Mouse (Mus musculus): ENCODE data around the gene Layn. TPM values are rescaled to one million over a fixed set of nuclear protein-coding genes. Genes with fewer than 3 reads are reported as not detected.

Gene Layn
- polyA plus RNA-seq, 1 experiment from 2014 or later, result 2.1 TPM

GRCm38 (mm10) chr9:51052180-51052579 is 24.7 kb downstream of the Layn start:
- Histone ChIP-seq H3K36me3 (ENCODE audit: control insufficient read depth, insufficient read depth, low read length) (no peaks in the 10 kb centered on the region), H3K4me1 (ENCODE audit: control insufficient read depth, insufficient read depth, low read length) (no peaks in the 10 kb centered on the region), H3K4me2 (ENCODE audit: low read length) (no peak overlapping the region), H3K27ac (ENCODE audit: low read depth, low read length) (no peak overlapping the region), H3K9me3 (replicated peaks; ENCODE audit: control insufficient read depth, low read length) (no peaks in the 10 kb centered on the region), H3K4me3 (ENCODE audit: low read depth, low read length) (no peak overlapping the region), H3K9ac (ENCODE audit: low read length) (no peak overlapping the region), H3K27me3 (replicated peaks; ENCODE audit: control insufficient read depth, insufficient read depth, low read length) (no peaks in the 10 kb centered on the region)
- WGBS, result 77% methylated on average over 3 of the region's 3 CpGs
- peak; percentile 36 for DNase-seq (ENCODE audit: low spot score)
- no peak for ATAC-seq

- Histone ChIP-seq H3K9ac (ENCODE audit: low read length) (no peak overlapping the region), H3K9me3 (replicated peaks; ENCODE audit: control insufficient read depth, low read length) (no peaks in the 10 kb centered on the region), H3K4me1 (ENCODE audit: control insufficient read depth, insufficient read depth, low read length) (no peaks in the 10 kb centered on the region), H3K27ac (ENCODE audit: low read depth, low read length) (no peak overlapping the region), H3K27me3 (replicated peaks; ENCODE audit: control insufficient read depth, insufficient read depth, low read length) (no peaks in the 10 kb centered on the region), H3K4me2 (ENCODE audit: low read length) (no peak overlapping the region), H3K36me3 (ENCODE audit: control insufficient read depth, insufficient read depth, low read length) (no peaks in the 10 kb centered on the region), H3K4me3 (ENCODE audit: low read depth, low read length) (no peak overlapping the region)
- ATAC-seq, result no peak
- WGBS, result 84% methylated on average over 6 of the region's 6 CpGs
- no peak for DNase-seq (ENCODE audit: low spot score)
Measured at GRCm38 (mm10) chr9:51042136-51042535, 34.8 kb downstream of the Layn start.

- H3K4me1 ChIP-seq (ENCODE audit: control insufficient read depth, insufficient read depth, low read length), result no peaks in the 10 kb centered on the region
- 89% methylated on average over 7 of the region's 7 CpGs for WGBS
- H3K4me3 ChIP-seq (ENCODE audit: low read depth, low read length), result no peak overlapping the region
- no peaks in the 10 kb centered on the region for H3K36me3 ChIP-seq (ENCODE audit: control insufficient read depth, insufficient read depth, low read length)
- H3K27ac ChIP-seq (ENCODE audit: low read depth, low read length), result no peak overlapping the region
- H3K4me2 ChIP-seq (ENCODE audit: low read length), result no peak overlapping the region
- ATAC-seq (no peak), DNase-seq (ENCODE audit: low spot score) (no peak)
- no peaks in the 10 kb centered on the region for H3K9me3 ChIP-seq (replicated peaks; ENCODE audit: control insufficient read depth, low read length)
- no peak overlapping the region for H3K9ac ChIP-seq (ENCODE audit: low read length)
- no peaks in the 10 kb centered on the region for H3K27me3 ChIP-seq (replicated peaks; ENCODE audit: control insufficient read depth, insufficient read depth, low read length)
Measured at GRCm38 (mm10) chr9:51041491-51041980, 35.4 kb downstream of the Layn start.

GRCm38 (mm10) chr9:51032785-51033529 is 43.9 kb downstream of the Layn start:
- ATAC-seq (no peak), DNase-seq (ENCODE audit: low spot score) (no peak)
- H3K9ac ChIP-seq (ENCODE audit: low read length), result no peak overlapping the region
- H3K27ac ChIP-seq (ENCODE audit: low read depth, low read length), result no peak overlapping the region
- no peak overlapping the region for H3K4me2 ChIP-seq (ENCODE audit: low read length)
- H3K4me3 ChIP-seq (ENCODE audit: low read depth, low read length), result no peak overlapping the region
- H3K9me3 ChIP-seq (replicated peaks; ENCODE audit: control insufficient read depth, low read length), result no peaks in the 10 kb centered on the region
- 84% methylated on average over 3 of the region's 3 CpGs for WGBS
- H3K36me3 ChIP-seq (ENCODE audit: control insufficient read depth, insufficient read depth, low read length), result no peaks in the 10 kb centered on the region
- no peaks in the 10 kb centered on the region for H3K27me3 ChIP-seq (replicated peaks; ENCODE audit: control insufficient read depth, insufficient read depth, low read length)
- no peaks in the 10 kb centered on the region for H3K4me1 ChIP-seq (ENCODE audit: control insufficient read depth, insufficient read depth, low read length)

GRCm38 (mm10) chr9:51032291-51032690 is 44.6 kb downstream of the Layn start:
- Histone ChIP-seq H3K4me1 (ENCODE audit: control insufficient read depth, insufficient read depth, low read length) (no peaks in the 10 kb centered on the region), H3K9ac (ENCODE audit: low read length) (no peak overlapping the region), H3K9me3 (replicated peaks; ENCODE audit: control insufficient read depth, low read length) (no peaks in the 10 kb centered on the region), H3K36me3 (ENCODE audit: control insufficient read depth, insufficient read depth, low read length) (no peaks in the 10 kb centered on the region), H3K27me3 (replicated peaks; ENCODE audit: control insufficient read depth, insufficient read depth, low read length) (no peaks in the 10 kb centered on the region), H3K4me2 (ENCODE audit: low read length) (no peak overlapping the region), H3K4me3 (ENCODE audit: low read depth, low read length) (no peak overlapping the region), H3K27ac (ENCODE audit: low read depth, low read length) (no peak overlapping the region)
- WGBS, result 73% methylated on average over 8 of the region's 8 CpGs
- no peak for DNase-seq (ENCODE audit: low spot score)
- no peak for ATAC-seq

GRCm38 (mm10) chr9:51031603-51032002 is 45.3 kb downstream of the Layn start:
- H3K4me1 ChIP-seq (ENCODE audit: control insufficient read depth, insufficient read depth, low read length), result no peaks in the 10 kb centered on the region
- ATAC-seq (no peak), DNase-seq (ENCODE audit: low spot score) (no peak)
- H3K27me3 ChIP-seq (replicated peaks; ENCODE audit: control insufficient read depth, insufficient read depth, low read length), result no peaks in the 10 kb centered on the region
- no peak overlapping the region for H3K9ac ChIP-seq (ENCODE audit: low read length)
- whole genome bisulfite sequencing, result 77% methylated on average over 6 of the region's 6 CpGs
- H3K4me3 ChIP-seq (ENCODE audit: low read depth, low read length), result no peak overlapping the region
- H3K36me3 ChIP-seq (ENCODE audit: control insufficient read depth, insufficient read depth, low read length), result no peaks in the 10 kb centered on the region
- H3K9me3 ChIP-seq (replicated peaks; ENCODE audit: control insufficient read depth, low read length), result no peaks in the 10 kb centered on the region
- H3K27ac ChIP-seq (ENCODE audit: low read depth, low read length), result no peak overlapping the region
- H3K4me2 ChIP-seq (ENCODE audit: low read length), result no peak overlapping the region

GRCm38 (mm10) chr9:51030147-51030546 is 46.7 kb downstream of the Layn start:
- DNase-seq (ENCODE audit: low spot score) (no peak), ATAC-seq (no peak)
- 78% methylated on average over 1 of the region's 1 CpGs for whole genome bisulfite sequencing
- Histone ChIP-seq H3K36me3 (ENCODE audit: control insufficient read depth, insufficient read depth, low read length) (no peaks in the 10 kb centered on the region), H3K27ac (ENCODE audit: low read depth, low read length) (no peak overlapping the region), H3K27me3 (replicated peaks; ENCODE audit: control insufficient read depth, insufficient read depth, low read length) (no peaks in the 10 kb centered on the region), H3K9me3 (replicated peaks; ENCODE audit: control insufficient read depth, low read length) (no peaks in the 10 kb centered on the region), H3K4me1 (ENCODE audit: control insufficient read depth, insufficient read depth, low read length) (no peaks in the 10 kb centered on the region), H3K4me3 (ENCODE audit: low read depth, low read length) (no peak overlapping the region), H3K9ac (ENCODE audit: low read length) (no peak overlapping the region), H3K4me2 (ENCODE audit: low read length) (no peak overlapping the region)

- Histone ChIP-seq H3K4me2 (ENCODE audit: low read length) (no peak overlapping the region), H3K27me3 (replicated peaks; ENCODE audit: control insufficient read depth, insufficient read depth, low read length) (no peaks in the 10 kb centered on the region), H3K9ac (ENCODE audit: low read length) (no peak overlapping the region), H3K4me3 (ENCODE audit: low read depth, low read length) (no peak overlapping the region), H3K9me3 (replicated peaks; ENCODE audit: control insufficient read depth, low read length) (no peaks in the 10 kb centered on the region), H3K27ac (ENCODE audit: low read depth, low read length) (no peak overlapping the region), H3K4me1 (ENCODE audit: control insufficient read depth, insufficient read depth, low read length) (no peaks in the 10 kb centered on the region), H3K36me3 (ENCODE audit: control insufficient read depth, insufficient read depth, low read length) (no peaks in the 10 kb centered on the region)
- DNase-seq (ENCODE audit: low spot score), result no peak
- 83% methylated on average over 1 of the region's 1 CpGs for WGBS
- no peak for ATAC-seq
Measured at GRCm38 (mm10) chr9:51026952-51027351, 49.9 kb downstream of the Layn start.

GRCm38 (mm10) chr9:51021123-51021795 is 55.6 kb downstream of the Layn start:
- no peak overlapping the region for H3K27ac ChIP-seq (ENCODE audit: low read depth, low read length)
- H3K9ac ChIP-seq (ENCODE audit: low read length), result no peak overlapping the region
- H3K4me3 ChIP-seq (ENCODE audit: low read depth, low read length), result no peak overlapping the region
- H3K4me2 ChIP-seq (ENCODE audit: low read length), result no peak overlapping the region
- H3K27me3 ChIP-seq (replicated peaks; ENCODE audit: control insufficient read depth, insufficient read depth, low read length), result no peaks in the 10 kb centered on the region
- no peaks in the 10 kb centered on the region for H3K4me1 ChIP-seq (ENCODE audit: control insufficient read depth, insufficient read depth, low read length)
- DNase-seq (ENCODE audit: low spot score), result no peak
- 87% methylated on average over 4 of the region's 4 CpGs for WGBS
- no peaks in the 10 kb centered on the region for H3K9me3 ChIP-seq (replicated peaks; ENCODE audit: control insufficient read depth, low read length)
- no peak for ATAC-seq
- no peaks in the 10 kb centered on the region for H3K36me3 ChIP-seq (ENCODE audit: control insufficient read depth, insufficient read depth, low read length)

Data from forebrain, embryonic 14.5 days (tissue).